Mouse (Mus musculus): ENCODE results near the gene Rilp. TPM values are rescaled to one million over a fixed set of nuclear protein-coding genes. Genes with fewer than 3 reads are reported as not detected.

Gene Rilp
- total and polyA plus RNA-seq, 2 experiments, result 23.0 to 32.6 TPM

DNA sequence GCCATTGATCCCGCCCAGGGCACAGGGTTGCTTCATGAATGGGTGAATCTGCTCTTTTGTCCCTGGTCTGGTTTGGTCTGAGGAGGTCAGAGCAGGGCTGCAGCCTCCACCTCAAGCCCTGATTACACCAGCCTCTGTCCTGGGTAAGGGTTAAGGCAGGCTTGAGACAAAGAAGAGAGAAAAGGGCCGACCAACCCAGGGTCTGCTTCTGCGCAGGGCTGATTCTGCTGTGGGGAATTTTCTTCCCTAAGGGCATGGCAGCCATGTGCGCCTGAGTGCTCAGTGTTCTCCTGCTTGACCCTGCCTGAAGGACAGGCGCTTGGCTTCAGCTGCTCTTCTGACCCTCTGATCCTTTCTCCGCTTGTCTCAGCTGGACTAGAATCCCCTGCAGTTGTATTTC lies 47.2 kb downstream of the Rilp start:
- Histone ChIP-seq H3K79me2 (ENCODE audit: control insufficient read depth, insufficient read depth, low read length) (no peaks in the 10 kb centered on the region), H3K36me3 (ENCODE audit: control insufficient read depth, insufficient read depth, low read length) (no peaks in the 10 kb centered on the region), H3K4me3 (ENCODE audit: insufficient read depth, low read depth, low read length) (no peak overlapping the region), H3K27ac (replicated peaks; ENCODE audit: insufficient read depth, low read depth, low read length) (no peak overlapping the region), H3K4me1 (ENCODE audit: control insufficient read depth, insufficient read depth, low read length) (no peaks in the 10 kb centered on the region), H3K9ac (ENCODE audit: low read depth, low read length) (no peak overlapping the region), H3K27me3 (ENCODE audit: control insufficient read depth, insufficient read depth, low read length) (no peaks in the 10 kb centered on the region)
- TF ChIP-seq POLR2A (IDR thresholded peaks at IDR 0.05; ENCODE audit: extremely low read depth, insufficient read depth, low read length) (no peak), CTCF (IDR thresholded peaks at IDR 0.05; ENCODE audit: low read depth, low read length) (no peak)
- DNase-seq (ENCODE audit: extremely low read depth, low read depth, low spot score), result no peak
- WGBS, result 99% methylated on average over 6 of the region's 6 CpGs

DNA sequence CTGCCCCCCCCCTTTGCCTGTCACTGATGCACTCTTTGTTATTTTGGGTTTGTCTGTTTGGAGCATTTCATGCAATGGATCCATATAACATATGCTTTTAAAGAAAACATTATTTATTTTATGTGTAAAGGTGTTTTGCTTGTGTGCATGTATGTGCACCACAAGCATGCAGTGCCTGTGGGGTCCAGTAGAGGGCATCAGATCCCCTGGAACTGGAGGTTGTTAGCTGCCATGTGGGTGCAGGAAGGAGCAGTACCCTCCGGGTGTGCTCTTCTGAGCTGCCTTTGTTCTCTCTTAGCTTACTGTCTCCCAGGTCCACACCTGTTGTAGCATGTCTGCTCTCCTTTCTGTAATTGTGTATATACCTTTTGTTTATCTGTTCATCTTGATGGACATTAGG lies 48.2 kb downstream of the Rilp start:
- no peak overlapping the region for H3K27ac ChIP-seq (replicated peaks; ENCODE audit: insufficient read depth, low read depth, low read length)
- 91% methylated on average over 1 of the region's 1 CpGs for WGBS
- no peaks in the 10 kb centered on the region for H3K36me3 ChIP-seq (ENCODE audit: control insufficient read depth, insufficient read depth, low read length)
- H3K4me3 ChIP-seq (ENCODE audit: insufficient read depth, low read depth, low read length), result no peak overlapping the region
- no peaks in the 10 kb centered on the region for H3K27me3 ChIP-seq (ENCODE audit: control insufficient read depth, insufficient read depth, low read length)
- H3K79me2 ChIP-seq (ENCODE audit: control insufficient read depth, insufficient read depth, low read length), result no peaks in the 10 kb centered on the region
- H3K9ac ChIP-seq (ENCODE audit: low read depth, low read length), result no peak overlapping the region
- TF ChIP-seq POLR2A (IDR thresholded peaks at IDR 0.05; ENCODE audit: extremely low read depth, insufficient read depth, low read length), result no peak
- peak; percentile 48 for TF ChIP-seq CTCF (IDR thresholded peaks at IDR 0.05; ENCODE audit: low read depth, low read length)
- H3K4me1 ChIP-seq (ENCODE audit: control insufficient read depth, insufficient read depth, low read length), result no peaks in the 10 kb centered on the region
- DNase-seq (ENCODE audit: extremely low read depth, low read depth, low spot score), result no peak

DNA sequence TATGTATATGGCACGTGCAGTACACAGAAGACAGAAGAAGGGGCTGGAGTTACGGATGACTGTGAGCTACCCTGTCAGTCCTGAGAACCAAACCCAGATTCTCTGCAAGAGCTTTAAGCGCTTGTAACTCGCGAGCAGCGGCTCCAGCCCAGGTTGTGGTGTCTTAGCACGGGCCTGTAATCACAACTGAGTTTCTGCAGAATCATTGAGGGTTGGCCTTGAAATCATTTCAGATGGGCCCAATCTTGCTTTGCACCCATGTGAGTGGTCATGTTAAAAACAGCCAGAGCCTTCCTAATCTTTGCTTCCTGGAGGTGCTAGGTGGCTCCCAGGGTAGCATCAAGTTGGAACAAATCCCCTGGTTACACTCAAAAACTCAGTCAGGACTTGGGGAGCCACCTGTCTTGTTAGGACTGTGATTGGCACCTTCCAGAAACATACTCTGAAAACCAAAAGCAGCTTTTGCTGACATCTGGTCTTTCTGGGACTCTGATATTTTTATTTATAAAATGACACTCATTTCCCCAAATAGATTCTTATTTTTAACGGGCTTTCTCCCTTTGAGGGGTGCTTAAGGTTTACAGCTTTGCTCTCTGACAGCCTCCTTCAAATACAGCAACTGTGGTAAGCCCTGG lies 50.1 kb downstream of the Rilp start:
- no peaks in the 10 kb centered on the region for H3K27me3 ChIP-seq (ENCODE audit: control insufficient read depth, insufficient read depth, low read length)
- DNase-seq (ENCODE audit: extremely low read depth, low read depth, low spot score), result no peak
- 93% methylated on average over 8 of the region's 8 CpGs for WGBS
- H3K79me2 ChIP-seq (ENCODE audit: control insufficient read depth, insufficient read depth, low read length), result no peaks in the 10 kb centered on the region
- H3K4me1 ChIP-seq (ENCODE audit: control insufficient read depth, insufficient read depth, low read length), result peaks cover 2% of the 10 kb centered on the region
- TF ChIP-seq POLR2A (IDR thresholded peaks at IDR 0.05; ENCODE audit: extremely low read depth, insufficient read depth, low read length) (no peak), CTCF (IDR thresholded peaks at IDR 0.05; ENCODE audit: low read depth, low read length) (no peak)
- H3K36me3 ChIP-seq (ENCODE audit: control insufficient read depth, insufficient read depth, low read length), result no peaks in the 10 kb centered on the region
- no peak overlapping the region for H3K27ac ChIP-seq (replicated peaks; ENCODE audit: insufficient read depth, low read depth, low read length)
- no peak overlapping the region for H3K9ac ChIP-seq (ENCODE audit: low read depth, low read length)
- H3K4me3 ChIP-seq (ENCODE audit: insufficient read depth, low read depth, low read length), result no peak overlapping the region

DNA sequence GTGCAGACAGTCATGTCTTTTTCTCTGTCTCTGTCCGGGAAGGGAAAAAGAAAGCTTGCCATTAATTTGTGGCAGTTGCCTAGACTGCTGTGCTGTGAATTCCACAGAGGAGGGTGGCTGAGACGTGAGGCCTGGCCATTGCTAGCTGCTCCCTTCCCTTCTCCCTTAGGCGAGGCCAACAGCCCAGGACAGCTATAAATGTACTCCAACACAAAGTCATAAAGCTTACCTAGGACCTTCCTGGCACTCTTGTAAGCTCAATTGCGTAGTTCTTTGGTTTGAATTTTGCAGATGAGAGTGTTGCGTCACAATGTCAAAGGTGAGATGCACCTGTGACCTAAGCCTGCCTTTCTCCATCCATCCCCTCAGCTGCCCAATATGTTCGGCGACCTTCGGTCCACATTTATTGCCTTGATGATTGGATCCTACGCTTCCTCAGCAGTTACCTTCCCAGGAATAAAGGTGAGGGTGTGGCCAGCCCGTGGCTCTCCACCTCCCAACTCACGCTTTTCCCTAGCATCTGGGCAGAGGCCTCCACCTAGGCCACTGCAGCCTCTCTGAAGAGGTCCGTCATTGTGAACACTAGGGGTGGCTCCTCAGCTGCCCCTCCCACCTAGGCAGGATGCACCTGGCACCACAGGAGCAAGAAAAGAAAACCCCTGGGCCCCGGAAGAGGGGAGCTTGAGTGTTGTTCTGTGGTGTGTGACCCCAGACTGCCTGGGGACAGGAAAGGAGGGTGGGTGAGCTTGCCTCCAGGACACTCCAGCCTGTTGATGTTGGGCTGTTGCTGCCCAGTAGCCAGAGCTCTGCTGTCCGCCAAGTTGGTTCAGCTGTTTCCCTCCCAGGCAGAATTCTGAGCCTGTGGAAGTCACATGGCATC lies 50.9 kb downstream of the Rilp start:
- peak; percentile 63 for DNase-seq (ENCODE audit: extremely low read depth, low read depth, low spot score)
- Histone ChIP-seq H3K4me3 (ENCODE audit: insufficient read depth, low read depth, low read length) (no peak overlapping the region), H3K4me1 (ENCODE audit: control insufficient read depth, insufficient read depth, low read length) (peaks cover 2% of the 10 kb centered on the region), H3K27ac (replicated peaks; ENCODE audit: insufficient read depth, low read depth, low read length) (no peak overlapping the region), H3K79me2 (ENCODE audit: control insufficient read depth, insufficient read depth, low read length) (no peaks in the 10 kb centered on the region), H3K36me3 (ENCODE audit: control insufficient read depth, insufficient read depth, low read length) (no peaks in the 10 kb centered on the region), H3K27me3 (ENCODE audit: control insufficient read depth, insufficient read depth, low read length) (no peaks in the 10 kb centered on the region), H3K9ac (ENCODE audit: low read depth, low read length) (no peak overlapping the region)
- WGBS, result 50% methylated on average over 14 of the region's 14 CpGs
- TF ChIP-seq CTCF (IDR thresholded peaks at IDR 0.05; ENCODE audit: low read depth, low read length) (no peak), POLR2A (IDR thresholded peaks at IDR 0.05; ENCODE audit: extremely low read depth, insufficient read depth, low read length) (no peak)

DNA sequence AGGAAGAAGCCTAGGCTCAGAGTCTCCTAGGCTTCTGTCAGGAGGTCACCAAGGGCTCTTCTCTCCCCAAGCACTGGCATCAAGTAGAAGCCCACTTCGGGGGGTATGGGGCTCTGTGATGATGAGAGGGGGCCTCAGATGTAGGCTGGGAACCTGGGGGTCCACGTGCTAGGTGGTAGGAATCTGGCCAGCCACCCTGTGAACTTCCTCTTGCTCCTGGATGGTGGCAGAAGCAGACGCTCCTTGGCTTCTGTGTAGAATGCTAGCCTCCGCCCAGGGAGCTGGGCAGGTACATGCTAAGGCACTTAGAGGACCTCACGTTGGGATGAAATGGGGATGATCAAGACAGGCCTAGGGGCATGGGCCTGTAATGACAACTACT lies 51.5 kb downstream of the Rilp start:
- Histone ChIP-seq H3K4me3 (ENCODE audit: insufficient read depth, low read depth, low read length) (no peak overlapping the region), H3K9ac (ENCODE audit: low read depth, low read length) (no peak overlapping the region), H3K27ac (replicated peaks; ENCODE audit: insufficient read depth, low read depth, low read length) (no peak overlapping the region), H3K27me3 (ENCODE audit: control insufficient read depth, insufficient read depth, low read length) (no peaks in the 10 kb centered on the region), H3K36me3 (ENCODE audit: control insufficient read depth, insufficient read depth, low read length) (no peaks in the 10 kb centered on the region), H3K79me2 (ENCODE audit: control insufficient read depth, insufficient read depth, low read length) (no peaks in the 10 kb centered on the region), H3K4me1 (ENCODE audit: control insufficient read depth, insufficient read depth, low read length) (peaks cover 2% of the 10 kb centered on the region)
- 82% methylated on average over 5 of the region's 5 CpGs for WGBS
- TF ChIP-seq CTCF (IDR thresholded peaks at IDR 0.05; ENCODE audit: low read depth, low read length), result no peak
- TF ChIP-seq POLR2A (IDR thresholded peaks at IDR 0.05; ENCODE audit: extremely low read depth, insufficient read depth, low read length), result no peak
- DNase-seq (ENCODE audit: extremely low read depth, low read depth, low spot score), result no peak

Other genes with a start within 250 kb of the Rilp start
- 19.9 and 21.4 TPM in 2 replicates for gene Rpa1, start 161.8 kb upstream of the Rilp start, total RNA-seq (2014; rRNA removed)
- gene Rpa1, start 161.8 kb upstream of the Rilp start, polyA plus RNA-seq (2012; rRNA removed), result 10.3 and 10.5 TPM in 2 replicates
- 1.8 and 2.5 TPM in 2 replicates for gene Smyd4, start 161.7 kb upstream of the Rilp start, total RNA-seq (2014; rRNA removed)
- gene Smyd4, start 161.7 kb upstream of the Rilp start, polyA plus RNA-seq (2012; rRNA removed), result 0.93 and 1.1 TPM in 2 replicates
- gene Serpinf1, start 87.4 kb upstream of the Rilp start, total RNA-seq (2014; rRNA removed), result 810 and 1,243 TPM in 2 replicates
- gene Serpinf1, start 87.4 kb upstream of the Rilp start, polyA plus RNA-seq (2012; rRNA removed), result 891 and 972 TPM in 2 replicates
- gene Serpinf2, start 70.5 kb upstream of the Rilp start, total RNA-seq (2014; rRNA removed), result 687 and 824 TPM in 2 replicates
- 1,567 and 1,654 TPM in 2 replicates for gene Serpinf2, start 70.5 kb upstream of the Rilp start, polyA plus RNA-seq (2012; rRNA removed)
- 14.4 and 30.4 TPM in 2 replicates for gene Wdr81, start 55.4 kb upstream of the Rilp start, total RNA-seq (2014; rRNA removed)
- gene Wdr81, start 55.4 kb upstream of the Rilp start, polyA plus RNA-seq (2012; rRNA removed), result 20.3 and 21.5 TPM in 2 replicates
- gene Tlcd2, start 48.4 kb upstream of the Rilp start, total RNA-seq (2014; rRNA removed), result 121 and 238 TPM in 2 replicates
- 237 and 265 TPM in 2 replicates for gene Tlcd2, start 48.4 kb upstream of the Rilp start, polyA plus RNA-seq (2012; rRNA removed)
- 72.8 and 102 TPM in 2 replicates for gene Prpf8, start 23.3 kb upstream of the Rilp start, total RNA-seq (2014; rRNA removed)
- gene Prpf8, start 23.3 kb upstream of the Rilp start, polyA plus RNA-seq (2012; rRNA removed), result 59.4 and 63.3 TPM in 2 replicates
- 5.8 and 7.5 TPM in 2 replicates for gene Scarf1, start 3.4 kb downstream of the Rilp start, total RNA-seq (2014; rRNA removed)
- gene Scarf1, start 3.4 kb downstream of the Rilp start, polyA plus RNA-seq (2012; rRNA removed), result 10.3 and 16.9 TPM in 2 replicates
- gene Slc43a2, start 21.6 kb downstream of the Rilp start, total RNA-seq (2014; rRNA removed), result 4.1 and 8.9 TPM in 2 replicates
- gene Slc43a2, start 21.6 kb downstream of the Rilp start, polyA plus RNA-seq (2012; rRNA removed), result 5.2 and 8.0 TPM in 2 replicates
- 19.7 and 21.0 TPM in 2 replicates for gene Pitpna, start 78.0 kb downstream of the Rilp start, total RNA-seq (2014; rRNA removed)
- 24.6 and 28.9 TPM in 2 replicates for gene Pitpna, start 78.0 kb downstream of the Rilp start, polyA plus RNA-seq (2012; rRNA removed)
- gene Inpp5k, start 120.9 kb downstream of the Rilp start, total RNA-seq (2014; rRNA removed), result 12.3 and 13.4 TPM in 2 replicates
- 12.2 and 17.2 TPM in 2 replicates for gene Inpp5k, start 120.9 kb downstream of the Rilp start, polyA plus RNA-seq (2012; rRNA removed)
- gene Myo1c, start 140.4 kb downstream of the Rilp start, total RNA-seq (2014; rRNA removed), result 15.6 and 17.9 TPM in 2 replicates
- 17.0 and 21.5 TPM in 2 replicates for gene Myo1c, start 140.4 kb downstream of the Rilp start, polyA plus RNA-seq (2012; rRNA removed)
- gene Crk, start 169.2 kb downstream of the Rilp start, total RNA-seq (2014; rRNA removed), result 50.5 and 51.1 TPM in 2 replicates
- 47.7 and 57.5 TPM in 2 replicates for gene Crk, start 169.2 kb downstream of the Rilp start, polyA plus RNA-seq (2012; rRNA removed)
- 74.6 and 87.7 TPM in 2 replicates for gene Ywhae, start 222.8 kb downstream of the Rilp start, total RNA-seq (2014; rRNA removed)
- gene Ywhae, start 222.8 kb downstream of the Rilp start, polyA plus RNA-seq (2012; rRNA removed), result 90.7 and 96.7 TPM in 2 replicates

Measured in liver, adult 2 months (tissue).